Mouse (Mus musculus) macrophage (primary cell): ENCODE measurements at regions not wholly inside any gene's neighbourhood (a gene's known extent, or its start where the extent isn't known, plus 50 kb on each side); places are given as distances from the start of the nearest gene placed in this dataset.

Experiments used
- H3K27ac ChIP-seq: fragments of 350-480 bp; formaldehyde crosslinking; 2 replicates; pipeline ENCODE4 v1.9.0; 2021
- H3K36me3 ChIP-seq: fragments of 350-480 bp; formaldehyde crosslinking; 2 replicates; pipeline ENCODE4 v1.9.0; 2021; ENCODE audit errors: inconsistent target
- H3K4me3 ChIP-seq: fragments of 350-480 bp; formaldehyde crosslinking; 2 replicates; pipeline ENCODE4 v1.9.0; 2021; ENCODE audit errors: inconsistent target
- H3K79me2 ChIP-seq: fragments of 350-480 bp; formaldehyde crosslinking; 2 replicates; pipeline ENCODE4 v1.9.0; 2021; ENCODE audit errors: inconsistent target
- WGBS: methylation state at CpG from one replicate; pipeline ENCODE4 v1.1.7; 2026; ENCODE audit warnings: inconsistent platforms; ENCODE audit not compliant: missing documents; 5-methylcytosine and 5-hydroxymethylcytosine counted together

DNA sequence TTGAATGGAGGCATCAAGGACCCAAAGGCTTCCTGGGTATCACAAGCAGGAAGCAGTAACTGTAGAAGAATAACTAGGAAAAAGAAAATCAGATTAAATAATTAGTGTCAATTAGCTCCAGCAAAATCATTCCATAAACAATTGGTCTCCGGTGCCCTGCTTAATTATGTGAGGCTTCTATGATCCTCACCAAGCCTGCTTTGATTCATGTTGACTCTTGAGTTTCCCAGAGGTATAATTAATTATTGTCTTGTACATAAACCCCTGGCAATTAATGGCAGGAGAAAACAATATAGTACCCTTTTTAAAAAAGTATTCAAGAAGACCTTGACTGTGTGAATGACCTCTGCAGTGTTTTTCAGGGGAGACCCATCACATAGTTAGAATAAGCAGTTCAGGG is 61.5 kb upstream of the Sp8 start:
- Histone ChIP-seq H3K79me2 (no peaks in the 10 kb centered on the region), H3K36me3 (no peaks in the 10 kb centered on the region), H3K27ac (no peak overlapping the region), H3K4me3 (no peak overlapping the region)
- WGBS = 100% methylated on average over 1 of the region's 1 CpGs

- Histone ChIP-seq H3K79me2 (no peaks in the 10 kb centered on the region), H3K4me3 (no peak overlapping the region), H3K36me3 (no peaks in the 10 kb centered on the region), H3K27ac (no peak overlapping the region)
- 79% methylated on average over 3 of the region's 3 CpGs for WGBS
Observed at GRCm38 (mm10) chr12:118781978-118782377, 64.2 kb upstream of the Sp8 start.

DNA sequence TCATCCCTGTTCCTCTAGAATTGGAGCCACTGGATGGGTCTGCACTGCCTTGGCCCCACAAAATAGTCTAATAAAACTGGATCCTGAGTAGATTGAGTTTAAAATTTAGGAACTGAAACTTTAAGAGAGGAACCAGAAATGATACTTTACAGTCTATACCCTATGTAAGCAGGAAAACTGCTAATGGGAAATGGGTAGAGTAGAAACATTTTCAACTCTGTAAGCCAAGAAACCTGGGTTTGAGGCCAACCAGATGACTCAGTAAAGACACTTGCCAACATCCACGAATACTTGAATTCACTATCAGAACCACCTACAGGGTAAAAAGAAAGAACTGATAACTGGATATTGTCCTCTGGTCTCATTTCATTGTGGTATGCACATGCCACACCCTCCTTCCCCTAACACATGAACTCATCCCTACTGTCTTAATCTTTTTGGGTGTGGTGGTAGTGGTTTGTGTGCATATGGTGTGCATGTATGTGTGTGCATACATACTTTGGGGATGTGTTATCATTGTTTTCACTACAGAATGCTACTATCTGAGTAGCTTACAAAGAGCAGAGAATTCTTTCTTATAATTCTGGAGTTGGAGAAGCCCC is 70.6 kb upstream of the Sp8 start:
- WGBS = 7% methylated on average over 1 of the region's 1 CpGs
- no peak overlapping the region for H3K27ac ChIP-seq
- no peaks in the 10 kb centered on the region for H3K36me3 ChIP-seq
- H3K79me2 ChIP-seq = no peaks in the 10 kb centered on the region
- H3K4me3 ChIP-seq = no peak overlapping the region

DNA sequence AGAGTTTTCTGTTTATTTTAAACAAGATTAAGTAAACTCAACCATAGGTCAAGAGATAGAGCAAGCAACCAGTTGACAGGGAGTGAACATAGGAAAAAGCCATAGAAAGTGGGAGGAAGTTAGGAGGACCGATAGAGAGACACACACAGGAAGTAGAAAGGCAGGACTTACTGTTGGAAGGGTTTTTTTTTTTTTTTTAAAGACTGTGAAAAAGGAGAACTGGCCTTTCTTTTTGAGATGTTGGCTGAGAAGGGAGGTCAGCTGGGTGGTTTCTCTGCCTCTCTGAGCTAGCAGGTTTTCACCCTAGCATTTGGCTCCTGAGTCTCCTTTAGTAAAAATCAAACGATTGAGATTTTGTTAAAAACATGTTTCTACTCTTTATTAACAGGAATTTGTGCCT is 73.3 kb upstream of the Sp8 start:
- Histone ChIP-seq H3K79me2 (no peaks in the 10 kb centered on the region), H3K27ac (no peak overlapping the region), H3K36me3 (no peaks in the 10 kb centered on the region), H3K4me3 (no peak overlapping the region)
- 36% methylated on average over 2 of the region's 2 CpGs for WGBS

GRCm38 (mm10) chr12:118766472-118766871 is 79.7 kb upstream of the Sp8 start:
- WGBS = 69% methylated on average over 1 of the region's 1 CpGs
- Histone ChIP-seq H3K79me2 (no peaks in the 10 kb centered on the region), H3K4me3 (no peak overlapping the region), H3K27ac (no peak overlapping the region), H3K36me3 (no peaks in the 10 kb centered on the region)

GRCm38 (mm10) chr12:118754076-118754475 is 92.1 kb upstream of the Sp8 start:
- H3K36me3 ChIP-seq = no peaks in the 10 kb centered on the region
- WGBS = 63% methylated on average over 2 of the region's 2 CpGs

DNA sequence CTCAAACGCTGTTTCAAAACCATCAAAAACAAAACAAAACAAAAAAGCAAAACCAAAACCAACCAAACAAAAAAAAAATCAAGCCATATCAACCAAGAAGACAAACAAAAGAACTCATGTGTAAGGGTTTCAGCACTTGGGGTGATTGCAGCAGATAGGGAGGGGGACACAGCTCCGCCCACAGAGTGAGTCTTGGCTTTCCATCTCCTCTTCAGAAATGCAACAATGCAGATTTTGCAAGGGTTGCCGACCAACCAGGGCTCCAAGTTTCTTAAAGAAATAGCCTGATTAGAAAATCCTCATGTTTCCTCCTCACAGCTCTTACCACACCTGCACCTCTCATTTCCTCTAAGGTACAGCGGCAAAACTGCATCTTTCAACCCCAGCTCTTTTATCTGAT is 107.0 kb upstream of the Sp8 start:
- Histone ChIP-seq H3K27ac (no peak overlapping the region), H3K4me3 (no peak overlapping the region), H3K36me3 (no peaks in the 10 kb centered on the region), H3K79me2 (no peaks in the 10 kb centered on the region)
- 75% methylated on average over 4 of the region's 4 CpGs for WGBS

More at GRCm38 (mm10) chr12:118754076-118754475, 92.1 kb upstream of the Sp8 start:
- Histone ChIP-seq H3K27ac (no peak overlapping the region), H3K4me3 (no peak overlapping the region), H3K79me2 (no peaks in the 10 kb centered on the region)

GRCm38 (mm10) chr12:118725891-118726290 is 120.2 kb upstream of the Sp8 start:
- 80% methylated on average over 4 of the region's 4 CpGs for WGBS
- H3K27ac ChIP-seq = no peak overlapping the region
- H3K79me2 ChIP-seq = no peaks in the 10 kb centered on the region
- H3K36me3 ChIP-seq = no peaks in the 10 kb centered on the region
- no peak overlapping the region for H3K4me3 ChIP-seq

- Histone ChIP-seq H3K36me3 (no peaks in the 10 kb centered on the region), H3K27ac (no peak overlapping the region), H3K79me2 (no peaks in the 10 kb centered on the region), H3K4me3 (no peak overlapping the region)
- WGBS = 80% methylated on average over 4 of the region's 4 CpGs
Observed at GRCm38 (mm10) chr12:118719878-118720573, 126.1 kb upstream of the Sp8 start.

DNA sequence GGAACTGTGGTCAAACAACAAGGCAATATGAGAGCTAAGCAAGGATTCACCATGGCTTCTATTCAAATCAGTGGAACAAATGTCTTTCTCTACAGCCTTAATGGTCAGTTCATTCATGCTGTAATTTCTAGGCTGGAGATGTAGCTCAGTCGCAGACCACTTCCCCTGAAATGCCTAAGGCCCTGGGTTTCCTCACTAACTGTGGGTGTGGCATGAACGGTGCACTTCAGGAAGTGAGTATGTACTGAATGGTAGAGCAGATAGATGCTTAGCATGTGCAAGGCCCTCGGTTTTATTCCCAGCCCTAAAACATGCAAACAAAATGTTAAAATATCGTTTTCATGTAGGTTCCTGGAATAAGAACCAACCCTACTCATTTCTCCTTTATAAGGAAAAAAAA is 129.3 kb upstream of the Sp8 start:
- Histone ChIP-seq H3K36me3 (no peaks in the 10 kb centered on the region), H3K4me3 (no peak overlapping the region), H3K27ac (no peak overlapping the region), H3K79me2 (no peaks in the 10 kb centered on the region)
- 59% methylated on average over 4 of the region's 4 CpGs for WGBS

- Histone ChIP-seq H3K4me3 (no peak overlapping the region), H3K79me2 (no peaks in the 10 kb centered on the region), H3K36me3 (no peaks in the 10 kb centered on the region), H3K27ac (no peak overlapping the region)
- 92% methylated on average over 7 of the region's 7 CpGs for WGBS
Observed at GRCm38 (mm10) chr12:118706626-118707025, 139.5 kb upstream of the Sp8 start.

- no peaks in the 10 kb centered on the region for H3K36me3 ChIP-seq
- WGBS = 82% methylated on average over 2 of the region's 2 CpGs
- H3K79me2 ChIP-seq = no peaks in the 10 kb centered on the region
- no peak overlapping the region for H3K27ac ChIP-seq
- H3K4me3 ChIP-seq = no peak overlapping the region
Observed at GRCm38 (mm10) chr12:118704826-118705225, 141.3 kb upstream of the Sp8 start.

- WGBS = 41% methylated on average over 12 of the region's 12 CpGs
- Histone ChIP-seq H3K4me3 (no peak overlapping the region), H3K27ac (no peak overlapping the region), H3K36me3 (no peaks in the 10 kb centered on the region), H3K79me2 (no peaks in the 10 kb centered on the region)
Observed at GRCm38 (mm10) chr12:118703730-118704129, 142.4 kb upstream of the Sp8 start.

DNA sequence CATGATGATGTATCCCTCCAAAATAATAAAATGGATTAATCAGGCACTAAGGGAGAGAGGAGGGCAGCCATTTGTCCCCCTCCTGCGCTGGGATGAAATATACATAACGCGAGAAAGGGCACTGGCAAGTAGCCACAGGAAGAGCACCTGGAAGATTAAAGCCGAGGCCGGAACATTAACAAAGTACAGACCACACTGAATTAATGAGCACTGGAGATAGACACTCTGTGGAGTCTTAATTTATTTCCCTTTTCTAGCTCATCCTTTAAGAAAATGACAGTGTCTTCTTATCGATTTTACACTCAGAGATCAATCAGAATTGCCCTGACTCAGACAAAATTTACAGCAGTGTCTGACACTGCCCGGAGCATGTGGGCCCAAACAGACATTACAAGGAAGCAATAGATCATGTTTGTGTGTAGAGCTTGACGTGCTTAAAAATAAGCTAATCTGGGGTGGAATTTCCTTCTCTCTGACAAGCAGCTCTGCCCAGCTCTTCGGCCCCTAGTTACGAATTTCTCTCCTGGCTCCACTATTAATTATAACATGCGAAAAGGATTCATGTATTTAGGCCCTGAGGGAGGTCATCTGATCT is 143.0 kb upstream of the Sp8 start:
- Histone ChIP-seq H3K4me3 (no peak overlapping the region), H3K36me3 (no peaks in the 10 kb centered on the region), H3K27ac (no peak overlapping the region), H3K79me2 (no peaks in the 10 kb centered on the region)
- WGBS = 17% methylated on average over 11 of the region's 11 CpGs

GRCm38 (mm10) chr12:118701838-118702237 is 144.3 kb upstream of the Sp8 start:
- Histone ChIP-seq H3K79me2 (no peaks in the 10 kb centered on the region), H3K36me3 (no peaks in the 10 kb centered on the region), H3K27ac (no peak overlapping the region), H3K4me3 (no peak overlapping the region)
- 78% methylated on average over 2 of the region's 2 CpGs for WGBS
